Mouse (Mus musculus) left cerebral cortex, adult 2 months (tissue): ENCODE results near the gene Uckl1. TPM values are rescaled to one million over a fixed set of nuclear protein-coding genes. Genes with fewer than 3 reads are reported as not detected.

Source experiments
- DNase-seq, 2 experiments: peaks; one replicate each; pipeline ENCODE4 v3.0.0; 2021 to 2022; ENCODE audit warnings: low spot score in 2 of 2, mixed read lengths in 1 of 2; ENCODE audit errors: extremely low spot score in 1 of 2
- H3K27ac ChIP-seq: fragments of 200-600 bp; 2 replicates; pipeline ENCODE4 v1.8.1; 2022
- H3K4me3 ChIP-seq: fragments of 200-600 bp; 2 replicates; pipeline ENCODE4 v1.8.1; 2022
- CTCF ChIP-seq: fragments of 200-600 bp; IDR thresholded peaks from 2 replicates; pipeline ENCODE4 v1.8.1; 2022; ENCODE audit warnings: antibody characterized with exemption, mild to moderate bottlenecking, moderate library complexity
- intact Hi-C: fragments of 180-260 bp; cut with DNase I; formaldehyde crosslinking; loops from one replicate; pipeline ENCODE4 v1.15.1; 2025
- total RNA-seq, 2 experiments: library from RNA; stranded (reverse); gene quantifications; 2 replicates each; pipeline ENCODE4 v1.2.3; 2021

Gene Uckl1
- total RNA-seq, 2 experiments from 2014 or later = 57.7 to 71.1 TPM

GRCm38 (mm10) chr2:181597378-181598061, 12.8 kb upstream of the Uckl1 start:
- intact Hi-C loops = loop anchor here (5.0 kb wide), 2 partner anchors 205 to 410 kb away; partner anchors contain the start of gene Ppdpf
- no peak overlapping the region for H3K27ac ChIP-seq
- peak; percentile 17 for TF ChIP-seq CTCF
- peak overlapping the region; percentile 84; the same call in 1 of the 2 replicates for H3K4me3 ChIP-seq
- peak in 1 of 2 experiments; percentile 10 for DNase-seq

GRCm38 (mm10) chr2:181596221-181596960, 11.7 kb upstream of the Uckl1 start:
- Histone ChIP-seq H3K27ac (no peak overlapping the region), H3K4me3 (no peak overlapping the region)
- DNase-seq = peak in 1 of 2 experiments; percentile 9
- intact Hi-C loops = loop anchor here (5.0 kb wide), 2 partner anchors 204 to 409 kb away; partner anchors contain the start of gene Ppdpf
- no peak for TF ChIP-seq CTCF

GRCm38 (mm10) chr2:181594946-181595696, 10.4 kb upstream of the Uckl1 start:
- Histone ChIP-seq H3K27ac (no peak overlapping the region), H3K4me3 (no peak overlapping the region)
- peak in 1 of 2 experiments; percentile 18 for DNase-seq
- intact Hi-C loops = loop anchor here (5.0 kb wide), 2 partner anchors 203 to 408 kb away; partner anchors contain the start of gene Ppdpf
- TF ChIP-seq CTCF = peak; percentile 74

GRCm38 (mm10) chr2:181593937-181594336, 9.2 kb upstream of the Uckl1 start:
- H3K4me3 ChIP-seq = no peak overlapping the region
- no peak for TF ChIP-seq CTCF
- no peak overlapping the region for H3K27ac ChIP-seq
- intact Hi-C loops = loop anchor here (2.0 kb wide), 1 partner anchor 73 kb away; the partner anchor contains the start of gene Dnajc5
- no peak for DNase-seq

- Histone ChIP-seq H3K27ac (peak overlapping the region; percentile 97), H3K4me3 (peak overlapping the region; percentile 98)
- intact Hi-C loops = loop anchor here (2.0 kb wide), 1 partner anchor 72 kb away; the partner anchor contains the start of gene Dnajc5
- no peak for TF ChIP-seq CTCF
- DNase-seq = no peak
Observed at GRCm38 (mm10) chr2:181593042-181593421, 8.3 kb upstream of the Uckl1 start.

GRCm38 (mm10) chr2:181592231-181593041, 7.7 kb upstream of the Uckl1 start, which contains the start of gene Zfp512b:
Gene Zfp512b, minus strand, starts transcription at chr2:181592803.
- no peak; the same call in 1 of the 2 replicates for TF ChIP-seq CTCF
- peak within 1 kb of the TSS; percentile 97 for H3K27ac ChIP-seq
- peak within 1 kb of the TSS; percentile 98 for H3K4me3 ChIP-seq
- intact Hi-C loops = loop anchor here (2.0 kb wide), 1 partner anchor 72 kb away; the partner anchor contains the start of gene Dnajc5
- peak; percentile 65 to 66 for DNase-seq

GRCm38 (mm10) chr2:181591528-181592085, 6.9 kb upstream of the Uckl1 start, which contains the start of gene Prpf6:
Gene Prpf6, plus strand, starts transcription at chr2:181591868.
- intact Hi-C loops = loop anchor here (2.0 kb wide), 1 partner anchor 71 kb away; the partner anchor contains the start of gene Dnajc5
- DNase-seq = peak in 1 of 2 experiments; percentile 12
- Histone ChIP-seq H3K4me3 (peak within 1 kb of the TSS; percentile 98), H3K27ac (peak within 1 kb of the TSS; percentile 97)
- TF ChIP-seq CTCF = no peak

- peak in 1 of 2 experiments; percentile 9 for DNase-seq
- intact Hi-C loops = loop anchor here (1.0 kb wide), 1 partner anchor 8 kb away; no protein-coding TSS in a partner anchor
- Histone ChIP-seq H3K4me3 (no peak overlapping the region), H3K27ac (no peak overlapping the region)
- TF ChIP-seq CTCF = no peak
Observed at GRCm38 (mm10) chr2:181590471-181590870, 5.8 kb upstream of the Uckl1 start.

GRCm38 (mm10) chr2:181589732-181590105, 5.0 kb upstream of the Uckl1 start:
- no peak overlapping the region for H3K27ac ChIP-seq
- intact Hi-C loops = loop anchor here (1.0 kb wide), 1 partner anchor 7 kb away; no protein-coding TSS in a partner anchor
- H3K4me3 ChIP-seq = no peak overlapping the region
- no peak for TF ChIP-seq CTCF
- peak in 1 of 2 experiments; percentile 9 for DNase-seq
